Mouse (Mus musculus): ENCODE data around the gene Rpp25l.
"Not testable (repeated sequence)": the region's sequence is repeated elsewhere in the genome, so short reads cannot be mapped to it uniquely, and the experiment has no call there.

Rpp25l gene

GRCm38 (mm10) chr4:41713197-41714067, at the start of gene Rpp25l:
Rpp25l (minus strand) TSS chr4:41713534.
- DNase-seq (ENCODE audit: low read depth, low spot score) = peak; percentile 65

GRCm38 (mm10) chr4:41762688-41763114, 49.4 kb upstream of the Rpp25l start:
- not testable (repeated sequence) for DNase-seq (ENCODE audit: low read depth, low spot score)

DNA sequence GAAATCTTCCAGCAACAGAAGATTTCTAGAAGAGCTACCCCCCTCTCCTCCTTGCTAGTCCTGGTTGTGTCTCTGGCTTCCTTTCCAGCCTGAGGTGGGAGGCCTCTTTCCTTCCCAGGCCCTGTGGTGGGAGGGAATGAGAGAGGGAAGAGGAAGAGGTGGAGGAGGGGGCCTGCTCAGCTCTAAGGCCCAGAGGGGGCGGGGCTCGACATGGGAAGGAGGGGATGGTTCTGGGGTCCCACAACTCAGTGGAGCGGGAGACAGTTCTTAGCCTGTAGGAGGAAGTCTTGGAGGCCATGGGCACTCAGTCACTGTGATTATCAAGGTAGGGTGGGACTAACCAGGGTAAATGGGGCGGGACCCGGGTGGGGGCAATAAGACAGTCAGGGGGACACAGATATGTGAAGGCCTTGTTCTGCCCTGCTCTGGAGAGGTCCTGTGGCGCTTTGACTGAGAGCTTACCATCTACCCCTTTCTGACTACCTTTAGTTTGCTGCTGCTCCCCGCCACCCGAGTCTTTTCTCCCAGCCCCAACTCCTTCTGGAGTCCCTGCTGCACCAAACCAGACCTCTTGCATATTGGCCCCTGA, 48.9 kb upstream of the Rpp25l start:
- DNase-seq (ENCODE audit: low read depth, low spot score) = no peak

DNA sequence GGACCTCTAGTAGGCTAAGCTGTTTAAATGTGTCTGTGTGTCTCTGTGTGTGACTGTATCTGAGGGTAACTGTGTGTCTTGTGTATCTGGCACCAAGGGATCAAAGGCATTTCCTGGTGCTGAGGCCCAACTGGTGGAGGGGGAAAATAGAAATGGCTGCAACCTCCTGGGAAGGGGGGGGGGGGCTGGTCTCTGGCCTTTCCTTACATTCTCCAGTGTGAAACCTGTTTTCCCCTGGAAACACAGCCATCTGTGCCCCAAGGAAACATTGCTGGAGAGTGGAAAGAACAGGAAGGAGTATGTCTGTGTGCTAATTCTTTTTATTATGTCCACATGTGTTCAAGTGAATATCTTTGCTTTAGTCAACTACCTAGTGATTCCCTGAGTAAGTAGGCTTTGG, 48.3 kb upstream of the Rpp25l start:
- DNase-seq (ENCODE audit: low read depth, low spot score) = no peak

DNA sequence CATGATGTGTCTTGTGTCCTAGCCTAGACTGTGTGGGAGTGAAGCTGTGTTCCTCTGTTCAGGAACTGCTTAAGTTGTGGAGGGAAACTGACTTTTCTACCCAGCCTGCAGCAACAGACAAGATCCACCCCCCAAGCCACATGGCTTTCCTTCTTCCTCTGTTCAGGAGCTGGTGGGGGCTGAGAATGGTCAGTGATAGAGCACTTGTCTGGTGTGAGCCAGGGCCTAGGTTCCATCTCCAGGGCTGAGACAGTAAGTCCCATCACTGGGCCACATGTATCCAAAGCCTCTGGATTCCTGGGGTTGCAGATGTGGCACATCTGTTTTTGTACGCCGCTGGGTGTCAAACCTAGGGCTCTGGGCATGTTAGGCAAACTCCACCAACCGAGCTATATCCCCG, 47.6 kb upstream of the Rpp25l start:
- no peak for DNase-seq (ENCODE audit: low read depth, low spot score)

DNA sequence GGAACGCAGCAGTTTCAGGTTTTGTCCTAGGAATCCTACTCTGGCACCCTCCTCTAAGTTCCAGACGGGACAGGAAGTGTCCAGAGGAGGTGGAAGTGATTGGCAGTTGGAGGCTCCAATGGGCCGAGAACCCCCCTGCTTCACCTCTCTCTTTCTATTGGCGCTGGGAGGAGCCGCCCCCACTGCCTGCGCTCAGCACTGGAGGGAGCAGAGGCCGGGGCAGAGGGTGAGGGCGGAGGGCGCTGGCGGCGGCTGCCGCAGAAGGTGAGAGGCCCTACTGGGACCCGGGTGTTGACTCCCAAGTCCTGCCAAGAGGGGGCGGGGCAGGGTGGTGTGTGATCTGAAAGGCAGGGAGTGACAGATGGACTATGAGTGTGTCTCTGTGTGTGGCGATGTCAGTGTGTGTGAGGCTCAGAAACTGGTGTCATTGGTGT, 47.0 kb upstream of the Rpp25l start:
- peak; percentile 56 for DNase-seq (ENCODE audit: low read depth, low spot score)

GRCm38 (mm10) chr4:41759656-41760287, 46.4 kb upstream of the Rpp25l start:
- DNase-seq (ENCODE audit: low read depth, low spot score) = no peak

DNA sequence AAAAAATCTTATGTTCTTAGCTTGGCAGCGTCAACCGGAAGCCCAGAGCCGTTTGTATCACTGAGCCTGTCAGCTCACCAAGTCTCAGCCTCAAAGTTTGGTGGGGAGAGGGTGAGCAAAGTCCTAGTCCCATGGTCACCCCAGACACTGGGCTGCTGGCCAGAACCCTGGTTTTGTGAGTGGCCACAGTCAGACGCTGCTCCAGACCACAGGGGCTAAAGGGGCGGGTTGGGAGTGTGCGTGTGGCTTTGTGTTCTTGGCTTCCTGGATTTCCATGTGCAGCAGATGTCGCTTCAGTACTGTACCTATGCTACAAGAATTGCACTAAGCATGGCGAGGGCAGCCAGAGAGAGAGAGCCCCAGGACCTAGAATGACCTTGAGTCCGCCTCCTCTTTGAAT, 45.9 kb upstream of the Rpp25l start:
- no peak for DNase-seq (ENCODE audit: low read depth, low spot score)

DNA sequence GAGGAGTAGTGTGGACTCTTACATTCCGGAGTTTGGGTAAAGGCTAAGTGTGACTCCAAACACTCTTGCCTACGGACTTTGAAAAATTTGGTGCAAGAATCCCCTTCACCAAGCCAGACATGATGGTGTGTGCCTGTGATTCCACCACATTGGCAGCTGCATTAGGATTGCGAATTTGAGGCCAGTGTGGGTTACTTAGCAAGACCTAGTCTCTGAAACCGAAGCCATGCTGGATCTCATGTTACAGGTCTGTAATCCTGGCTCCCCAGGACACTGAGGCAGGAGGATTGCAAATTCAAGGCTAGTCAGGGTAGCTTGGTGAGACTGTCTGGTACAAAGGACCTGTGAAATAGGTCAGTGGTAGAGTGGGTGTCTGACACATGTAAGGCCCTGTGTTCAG, 45.4 kb upstream of the Rpp25l start:
- no peak for DNase-seq (ENCODE audit: low read depth, low spot score)

DNA sequence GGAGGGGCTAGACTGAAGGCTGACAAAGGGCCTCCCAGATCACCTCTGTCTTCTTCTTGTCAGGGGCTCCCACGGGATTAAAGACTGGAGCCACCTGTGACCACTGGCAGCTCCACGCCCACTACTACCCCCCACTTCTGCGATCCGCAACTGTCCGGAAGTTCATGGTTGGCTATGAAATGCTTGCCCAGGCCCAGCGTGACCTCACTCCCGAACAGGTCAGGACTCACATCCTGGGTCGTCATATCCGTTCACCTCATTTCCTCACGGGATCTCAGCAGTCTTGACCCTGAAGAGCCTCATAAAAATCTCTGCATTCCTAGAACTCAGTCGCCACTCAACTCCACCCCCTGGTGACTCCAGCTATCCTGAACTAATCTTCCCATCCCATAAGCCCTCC, 44.7 kb upstream of the Rpp25l start:
- DNase-seq (ENCODE audit: low read depth, low spot score) = no peak

DNA sequence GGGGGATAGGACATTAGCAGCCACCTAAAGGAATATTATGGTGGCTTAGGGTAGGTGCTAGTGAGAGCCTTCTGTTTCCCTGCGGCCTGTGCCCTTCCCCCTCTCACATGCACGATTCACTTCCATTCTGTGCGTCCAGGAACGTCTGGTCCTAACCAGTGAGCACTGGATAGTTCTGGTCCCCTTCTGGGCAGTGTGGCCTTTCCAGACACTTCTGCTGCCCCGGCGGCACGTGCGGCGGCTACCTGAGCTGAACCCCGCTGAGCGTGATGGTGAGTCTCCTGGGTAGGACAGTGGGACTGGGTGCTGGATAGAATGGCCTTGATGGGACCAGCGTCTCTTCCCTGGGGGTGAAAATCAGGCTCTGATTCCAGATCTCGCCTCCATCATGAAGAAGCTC, 44.0 kb upstream of the Rpp25l start:
- no peak for DNase-seq (ENCODE audit: low read depth, low spot score)

DNA sequence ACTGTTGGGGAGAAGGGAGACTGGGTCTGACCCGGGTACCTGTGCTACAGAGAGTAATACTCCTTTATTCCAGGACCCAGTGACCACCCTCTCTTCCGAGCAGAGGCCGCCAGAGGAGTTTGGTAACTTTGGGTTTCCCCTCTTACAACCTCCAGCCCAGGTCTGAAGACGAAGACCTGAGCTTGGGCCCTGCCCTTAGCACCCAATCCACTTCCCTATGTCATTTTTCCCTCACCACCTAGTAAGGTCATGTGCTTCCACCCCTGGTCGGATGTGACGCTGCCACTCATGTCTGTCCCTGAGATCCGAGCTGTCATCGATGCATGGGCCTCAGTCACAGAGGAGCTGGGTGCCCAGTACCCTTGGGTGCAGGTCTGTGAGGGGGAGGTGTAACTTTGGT, 43.1 kb upstream of the Rpp25l start:
- DNase-seq (ENCODE audit: low read depth, low spot score) = no peak

- peak; percentile 86 for DNase-seq (ENCODE audit: low read depth, low spot score)
Observed at GRCm38 (mm10) chr4:41755338-41756305, 42.3 kb upstream of the Rpp25l start, which contains the start of gene Sigmar1. Sigmar1 (minus strand) TSS chr4:41756157.

DNA sequence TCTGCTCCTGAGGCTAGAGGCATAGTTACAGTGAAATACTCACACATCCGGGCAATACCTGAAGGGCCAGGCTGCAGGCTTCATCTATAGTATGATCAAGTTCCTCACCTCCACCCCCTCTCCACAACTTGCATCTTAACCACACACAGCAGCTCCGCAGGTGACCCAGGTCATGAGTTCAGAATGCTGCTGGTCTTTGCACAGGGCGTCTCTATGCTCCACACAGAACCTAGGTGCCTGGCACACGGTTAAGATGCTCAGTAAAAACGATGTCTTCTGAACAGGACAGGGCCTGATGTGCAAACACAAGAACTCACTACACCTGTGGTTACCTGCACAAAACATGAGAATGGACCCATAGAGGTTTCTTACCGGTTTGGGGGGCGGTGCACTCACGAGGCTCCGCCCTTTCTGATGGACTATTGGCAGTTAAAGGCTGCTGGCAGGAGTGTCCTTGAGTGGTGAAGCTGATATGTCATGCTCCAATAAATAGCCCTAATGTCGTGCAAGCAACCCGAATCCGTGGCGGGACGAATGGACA, 41.5 kb upstream of the Rpp25l start, which contains the start of gene Galt:
Gene Galt (plus strand): TSS at position 432 of the 541 bp plus-strand sequence.
- no peak for DNase-seq (ENCODE audit: low read depth, low spot score)

DNA sequence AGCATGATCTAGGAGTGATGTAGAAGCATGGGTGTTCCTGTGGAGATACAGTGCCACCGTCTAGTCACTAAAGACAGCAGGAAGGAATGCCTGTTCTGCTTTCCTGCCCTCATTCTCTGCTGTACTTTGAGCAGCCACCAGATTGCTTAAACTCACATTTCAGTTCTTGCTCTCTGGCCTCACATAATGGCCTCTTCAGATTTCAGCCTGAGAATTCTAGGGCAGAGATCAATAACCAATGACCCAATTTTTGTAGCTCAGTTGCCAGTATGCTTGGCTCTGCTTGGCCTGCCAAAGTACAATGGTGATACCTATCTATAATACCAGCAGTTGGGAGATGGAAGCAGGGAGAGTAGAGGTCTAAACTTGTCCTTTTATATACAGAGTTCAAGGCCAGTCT, 31.7 kb upstream of the Rpp25l start:
- no peak for DNase-seq (ENCODE audit: low read depth, low spot score)

- no peak for DNase-seq (ENCODE audit: low read depth, low spot score)
Observed at GRCm38 (mm10) chr4:41744131-41744530, 30.8 kb upstream of the Rpp25l start.

DNA sequence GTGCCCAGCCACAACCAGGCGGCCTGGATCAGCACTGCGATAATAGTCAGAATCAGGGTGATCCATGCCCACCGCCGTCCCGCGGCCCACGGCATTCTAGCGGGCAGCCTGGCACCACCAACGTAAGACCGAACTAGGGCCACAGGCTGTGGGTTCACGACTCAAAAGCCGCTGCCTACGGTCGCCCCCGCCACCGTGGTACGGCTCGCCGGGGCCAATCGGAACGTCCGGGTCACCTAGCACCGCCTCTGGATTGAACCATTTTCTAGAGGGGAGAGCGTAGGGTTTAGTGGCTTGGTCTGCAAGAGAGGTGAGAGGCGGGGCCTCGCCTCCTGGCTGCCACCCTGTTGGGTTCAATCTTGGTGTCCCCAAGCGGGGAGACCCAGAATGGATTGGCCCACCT, 27.8 kb upstream of the Rpp25l start:
- DNase-seq (ENCODE audit: low read depth, low spot score) = peak; percentile 93

DNA sequence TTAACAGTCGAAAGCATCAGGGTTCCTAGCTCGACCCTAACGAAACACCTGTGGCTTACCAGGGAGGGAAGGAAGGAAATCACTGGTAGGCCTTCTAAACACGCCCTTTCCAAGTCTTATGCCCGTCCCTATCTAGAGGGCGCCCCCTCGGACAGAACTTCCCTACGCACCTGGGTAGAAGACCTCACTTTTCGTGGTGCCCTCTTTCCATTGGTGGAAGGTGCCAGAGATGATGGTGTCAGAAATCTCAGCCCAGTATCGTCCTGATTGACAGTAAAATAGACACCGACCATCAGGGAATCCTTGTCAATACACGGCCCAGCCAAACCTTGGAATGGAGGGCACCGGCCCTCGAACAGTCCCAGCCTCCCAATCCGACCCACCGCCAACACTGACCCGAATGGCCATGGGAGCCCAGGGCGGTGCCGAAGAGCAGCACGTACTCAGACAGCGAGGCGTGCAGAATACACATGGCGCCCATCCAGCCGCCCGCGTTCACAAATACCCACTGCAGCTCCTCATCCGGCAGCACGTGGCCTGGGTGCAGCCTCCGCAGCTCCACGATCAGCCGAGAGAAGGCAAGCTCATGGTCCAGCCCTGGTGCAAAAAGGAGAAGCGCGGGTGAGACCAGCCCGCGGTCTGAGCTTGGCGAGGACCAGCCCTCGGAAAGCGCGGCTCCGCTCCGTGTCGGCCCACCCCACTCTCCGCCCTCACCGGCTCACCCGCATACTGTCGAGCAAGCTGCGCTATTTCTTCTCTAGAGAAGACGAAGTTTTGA, 27.2 kb upstream of the Rpp25l start:
- DNase-seq (ENCODE audit: low read depth, low spot score) = peak; percentile 47

GRCm38 (mm10) chr4:41739260-41739659, 25.9 kb upstream of the Rpp25l start:
- no peak for DNase-seq (ENCODE audit: low read depth, low spot score)

- no peak for DNase-seq (ENCODE audit: low read depth, low spot score)
Observed at GRCm38 (mm10) chr4:41738256-41738603, 24.9 kb upstream of the Rpp25l start.
